Comparison of ENCODE assay signal across 8 mouse cellular contexts in genomic region chr10:12826760-12827281, GRCm38 (mm10). TPM values are rescaled to one million over a fixed set of nuclear protein-coding genes. Genes with fewer than 3 reads are reported as not detected.
DNase-seq lines count a peak whose midpoint lies in the region; ATAC-seq lines count a peak whose summit lies in the region.

No protein-coding gene starts in this region.

- ATAC-seq in megakaryocyte, adult 5-6 weeks (ENCODE audit: poor library complexity, severe bottlenecking) = no peak
- no peak for ATAC-seq in activated CD4-positive, CD25-positive, alpha-beta regulatory T cell, adult 4 months

- peaks cover 58% of the 10 kb centered on the region for H3K4me1 ChIP-seq in megakaryocyte, embryonic 14.5 days
- peaks cover 26% of the 10 kb centered on the region for H3K4me1 ChIP-seq in embryonic facial prominence, embryonic 10.5 days

- peak overlapping the region; percentile 71 for H3K4me3 ChIP-seq in megakaryocyte, embryonic 14.5 days (replicated peaks)
- H3K4me3 ChIP-seq in embryonic facial prominence, embryonic 10.5 days = no peak overlapping the region

- peak; percentile 46 for DNase-seq in embryonic facial prominence, embryonic 10.5 days (ENCODE audit: low spot score)
- DNase-seq in kidney, postnatal 36 days = peak; percentile 30 to 40
- peak; percentile 36 for DNase-seq in lung, postnatal 10 days
- DNase-seq in adrenal gland, adult 2 months = no peak
- no peak for DNase-seq in MN1 (ENCODE audit: low spot score)

- no peaks in the 10 kb centered on the region for H3K9me3 ChIP-seq in megakaryocyte, embryonic 14.5 days
- H3K9me3 ChIP-seq in embryonic facial prominence, embryonic 10.5 days = no peaks in the 10 kb centered on the region

- H3K36me3 ChIP-seq in megakaryocyte, embryonic 14.5 days (replicated peaks; ENCODE audit: low read length) = peaks cover 20% of the 10 kb centered on the region
- H3K36me3 ChIP-seq in embryonic facial prominence, embryonic 10.5 days (replicated peaks) = no peaks in the 10 kb centered on the region

- no peak overlapping the region for H3K27ac ChIP-seq in embryonic facial prominence, embryonic 10.5 days (replicated peaks)

- H3K27me3 ChIP-seq in megakaryocyte, embryonic 14.5 days (replicated peaks) = no peaks in the 10 kb centered on the region
- H3K27me3 ChIP-seq in embryonic facial prominence, embryonic 10.5 days (replicated peaks; ENCODE audit: low read depth, poor library complexity, severe bottlenecking) = no peaks in the 10 kb centered on the region

- WGBS in embryonic facial prominence, embryonic 10.5 days = 68% methylated on average over 6 of the region's 6 CpGs

RNA-seq across cellular contexts. Expression of gene Utrn, which starts 42.3 kb away (rescaled TPM):
- 0.64 and 6.1 TPM in 2 replicates for polyA plus RNA-seq in megakaryocyte, embryonic 14.5 days (2012; ENCODE audit: insufficient read depth, low replicate concordance)
- 50.0 and 52.5 TPM in 2 replicates for total RNA-seq in megakaryocyte, adult 5-6 weeks (2015)
- 36.1 and 42.4 TPM in 2 replicates for total RNA-seq in megakaryocyte, adult 5-6 weeks (2017)
- polyA plus RNA-seq in embryonic facial prominence, embryonic 10.5 days (2016; fragmentation: Nextera tagmentation; extraction: Ambion mirVana) = 58.8 and 63.8 TPM in 2 replicates
- total RNA-seq in adrenal gland, adult 2 months (2021) = 10 to 100 TPM; 70.3 to 81.8 TPM
- polyA plus RNA-seq in adrenal gland, adult 2 months (2012; rRNA removed) = 21.7 and 25.4 TPM in 2 replicates
- 100 to 1,000 TPM; 255 to 319 TPM for polyA plus RNA-seq in activated CD4-positive, CD25-positive, alpha-beta regulatory T cell, adult 4 months (2017; shearing (Covaris generic))

Comparison
In these comparisons a context has a peak if more than half of its experiments do, and no peak if none do; other contexts are left out.
1. DNase-seq: peak in embryonic facial prominence, embryonic 10.5 days (single experiment), kidney, postnatal 36 days (2 of 2) and lung, postnatal 10 days (single experiment); none in adrenal gland, adult 2 months (single experiment) and MN1 (single experiment).